In the genomic region with DNA sequence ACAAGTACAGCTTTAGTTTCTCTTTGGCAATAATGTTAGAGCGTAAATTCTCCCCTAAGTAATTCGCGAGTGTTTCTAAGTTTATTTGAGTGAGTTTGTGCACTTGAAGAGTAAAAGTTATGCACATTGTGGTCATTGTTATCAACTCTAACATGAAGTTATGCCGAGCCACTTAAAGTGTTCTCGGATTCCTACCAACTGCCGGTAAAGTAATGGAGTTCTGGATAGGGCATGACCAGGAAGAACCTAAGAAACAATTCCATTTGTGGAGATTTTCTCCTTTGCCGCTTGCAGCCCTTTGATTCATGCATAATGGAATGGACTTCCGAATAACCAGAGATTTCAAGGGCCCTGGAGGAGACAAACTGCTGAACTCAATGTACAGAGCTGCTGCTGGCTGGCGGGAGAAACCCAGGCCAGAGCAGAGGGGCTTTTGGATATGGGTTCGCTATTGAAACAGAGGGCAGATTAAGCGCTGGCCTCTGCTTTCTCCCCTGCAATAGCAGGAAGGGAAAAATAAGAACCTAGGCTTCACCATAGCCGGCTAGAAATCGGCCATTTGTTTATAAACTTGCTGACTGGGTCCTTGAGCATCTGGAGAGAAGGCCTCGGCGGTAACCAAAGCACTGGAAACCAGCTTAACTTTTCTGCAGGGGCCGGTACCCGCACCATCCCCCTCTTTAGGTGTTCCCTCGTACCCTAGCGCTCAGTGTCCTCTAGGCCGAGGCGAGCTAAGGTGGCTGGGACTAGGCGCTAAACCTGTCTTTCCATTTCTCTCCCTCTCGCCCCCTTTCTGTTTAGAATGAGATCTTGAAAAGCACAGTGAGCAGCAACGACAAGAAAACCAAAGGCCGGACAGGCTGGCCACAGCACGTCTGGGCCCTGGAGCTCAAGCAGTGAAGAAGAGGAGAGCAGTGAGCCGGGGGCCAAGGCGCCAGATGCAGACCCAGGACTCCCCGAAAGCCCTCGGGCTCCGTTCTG, we compare ENCODE assay signal across 10 mouse cellular contexts. TPM values are rescaled to one million over a fixed set of nuclear protein-coding genes. Genes with fewer than 3 reads are reported as not detected.
DNase-seq lines count a peak whose midpoint lies in the region; ATAC-seq and TF ChIP-seq lines count a peak whose summit lies in the region.
"Had no signal": no experiment of that assay in that cellular context is flagged by ENCODE, and none has a peak within 500 bp of the region (broad histone marks: within the 10 kb centered on the region; RNA-seq: fewer than 3 reads in every experiment).

No protein-coding gene starts in this region.

- H3K4me3 ChIP-seq in heart, adult 2 months, result peak overlapping the region; percentile 78
- peak overlapping the region; percentile 95 for H3K4me3 ChIP-seq in heart, embryonic 11.5 days (ENCODE audit: low read depth, low read length)
- H3K4me3 ChIP-seq in liver, embryonic 11.5 days (ENCODE audit: low read depth, low read length), result peak overlapping the region; percentile 58

- DNase-seq in heart, adult 2 months, result peak; percentile 31 to 62
- DNase-seq in heart, postnatal 4 days, result no peak
- peak; percentile 59 for DNase-seq in MN1 (ENCODE audit: low spot score)
- DNase-seq in liver, embryonic 11.5 days (ENCODE audit: low spot score), result peak; percentile 51
- DNase-seq in cerebellum, adult 8-10 months, result no peak
- DNase-seq in kidney, adult 11 months, result no peak

- peak overlapping the region; percentile 85 for H3K9ac ChIP-seq in heart, adult 2 months (ENCODE audit: low read depth, low read length)
- peak overlapping the region; percentile 100 for H3K9ac ChIP-seq in heart, embryonic 11.5 days (ENCODE audit: low read depth, low read length)
- H3K9ac ChIP-seq in liver, embryonic 11.5 days (ENCODE audit: low read depth, low read length), result peak overlapping the region; percentile 69

- H3K27ac ChIP-seq in heart, adult 2 months, result peak overlapping the region; percentile 97
- H3K27ac ChIP-seq in heart, embryonic 11.5 days (ENCODE audit: low read depth, low read length), result peak overlapping the region; percentile 99
- H3K27ac ChIP-seq in liver, embryonic 11.5 days (ENCODE audit: low read depth, low read length), result peak overlapping the region; percentile 71
- H3K27ac ChIP-seq: kidney, postnatal 0 days had no signal

- WGBS in heart, adult 2 months, result 22% methylated on average over 31 of the region's 31 CpGs
- under 1% methylated on average over 31 of the region's 31 CpGs for WGBS in heart, embryonic 11.5 days (ENCODE audit: insufficient replicate concordance)
- WGBS in liver, embryonic 11.5 days, result 2% methylated on average over 31 of the region's 31 CpGs

- H3K79me2 ChIP-seq in heart, adult 2 months (replicated peaks; ENCODE audit: control insufficient read depth, insufficient read depth, low read length), result no peaks in the 10 kb centered on the region

- no peak for ATAC-seq in heart, embryonic 11.5 days (replicated peaks; ENCODE audit: insufficient number of reproducible peaks, low FRiP score, low TSS enrichment)
- ATAC-seq in liver, embryonic 11.5 days (replicated peaks; ENCODE audit: low FRiP score), result no peak
- no peak for ATAC-seq in granulocyte monocyte progenitor cell, adult 5-6 weeks (replicated peaks; ENCODE audit: poor library complexity, severe bottlenecking)

- no peaks in the 10 kb centered on the region for H3K9me3 ChIP-seq in heart, embryonic 11.5 days (replicated peaks; ENCODE audit: control insufficient read depth, low read length)
- H3K9me3 ChIP-seq in liver, embryonic 11.5 days (ENCODE audit: control insufficient read depth, low read length), result no peaks in the 10 kb centered on the region

- intact Hi-C loops in heart, adult 2 months (cut with DNase I), result no loop called here

- H3K36me3 ChIP-seq in heart, adult 2 months (ENCODE audit: control insufficient read depth, insufficient read depth, low read length), result no peaks in the 10 kb centered on the region
- no peaks in the 10 kb centered on the region; the same call in 1 of the 2 replicates for H3K36me3 ChIP-seq in heart, embryonic 11.5 days (ENCODE audit: control insufficient read depth, insufficient read depth, low read length)
- no peaks in the 10 kb centered on the region for H3K36me3 ChIP-seq in liver, embryonic 11.5 days (ENCODE audit: control insufficient read depth, insufficient read depth, low read length)

- no peak for TF ChIP-seq EP300 in heart, adult 2 months (IDR thresholded peaks at IDR 0.05; ENCODE audit: insufficient read depth, low read depth, low read length)

- H3K4me1 ChIP-seq in heart, adult 2 months (ENCODE audit: control insufficient read depth, insufficient read depth, low read length), result no peaks in the 10 kb centered on the region
- peaks cover 13% of the 10 kb centered on the region for H3K4me1 ChIP-seq in heart, embryonic 11.5 days (ENCODE audit: control insufficient read depth, insufficient read depth, low read length)
- H3K4me1 ChIP-seq in liver, embryonic 11.5 days (replicated peaks; ENCODE audit: control insufficient read depth, insufficient read depth, low read length), result 0 out of 2 replicates have a peak, but pooled peaks cover 5% of the 10 kb centered on the region

- TF ChIP-seq POLR2A in heart, adult 2 months (IDR thresholded peaks at IDR 0.05; ENCODE audit: insufficient read depth, low read depth, low read length), result 0 out of 2 replicates have a peak, but pooled peaks have one; percentile 14

- no peak for TF ChIP-seq CTCF in heart, adult 2 months (IDR thresholded peaks at IDR 0.05)

- peak overlapping the region; percentile 74 for H3K4me2 ChIP-seq in heart, embryonic 11.5 days
- peak overlapping the region; percentile 56 for H3K4me2 ChIP-seq in liver, embryonic 11.5 days

- peaks cover 2% of the 10 kb centered on the region for H3K27me3 ChIP-seq in heart, adult 2 months (ENCODE audit: control insufficient read depth, insufficient read depth, low read length)
- H3K27me3 ChIP-seq in heart, embryonic 11.5 days (ENCODE audit: control insufficient read depth, insufficient read depth, low read length), result peaks cover 3% of the 10 kb centered on the region; the same call in 1 of the 2 replicates
- peaks cover 98% of the 10 kb centered on the region for H3K27me3 ChIP-seq in liver, embryonic 11.5 days (replicated peaks; ENCODE audit: control insufficient read depth, insufficient read depth, low read length)

RNA-seq across cellular contexts. Expression of gene Hand2, which starts 2.5 kb away (rescaled TPM):
- 10 to 100 TPM; 62.1 to 63.9 TPM for total RNA-seq in heart, adult 2 months (2021)
- 10.3 and 14.8 TPM in 2 replicates for polyA plus RNA-seq in heart, adult 2 months (2012; rRNA removed)
- 10 to 100 TPM; 62.1 to 69.6 TPM for total RNA-seq in heart, postnatal 4 days (2021)
- polyA plus RNA-seq in heart, embryonic 11.5 days (2014; fragmentation: Nextera tagmentation; extraction: Ambion mirVana), result 17.2 and 17.9 TPM in 2 replicates
- 5.4 TPM in 2 replicates for polyA plus RNA-seq in liver, embryonic 11.5 days (2014; fragmentation: Nextera tagmentation; extraction: Ambion mirVana)
- total RNA-seq in granulocyte monocyte progenitor cell, adult 5-6 weeks (2014; fragmentation: Nextera tagmentation), result not detected in 2 replicates
- total RNA-seq in granulocyte monocyte progenitor cell, adult 5-6 weeks (2017), result not detected in 2 replicates
- total RNA-seq: megakaryocyte-erythroid progenitor cell, adult 5-6 weeks had no signal
- polyA plus RNA-seq: kidney, postnatal 0 days had no signal

Comparison
In these comparisons a context has a peak if more than half of its experiments do, and no peak if none do; other contexts are left out.
1. DNase-seq: peak in heart, adult 2 months (2 of 2), MN1 (single experiment) and liver, embryonic 11.5 days (single experiment); none in heart, postnatal 4 days (single experiment), cerebellum, adult 8-10 months (single experiment) and kidney, adult 11 months (single experiment).
2. RNA of gene Hand2, which starts 2.5 kb away (total RNA-seq): 62.1 to 69.6 TPM in heart, postnatal 4 days and 62.1 to 63.9 TPM in heart, adult 2 months; not detected in granulocyte monocyte progenitor cell, adult 5-6 weeks; every median in the first group is over 10 times any median in the second.
3. Peak in every context shown above with its lines, with median percentiles within 50 percentile points of each other: H3K27ac ChIP-seq, H3K4me3 ChIP-seq and H3K9ac ChIP-seq.